Mouse (Mus musculus): ENCODE measurements around the gene Cryz.

The Cryz gene

GRCm38 (mm10) chr3:154671013-154671412, 74.5 kb downstream of the Cryz start:
- no peak for DNase-seq (ENCODE audit: inconsistent ontology term)

Data from Muller cell, postnatal 12 days (primary cell).